Mouse (Mus musculus) ovary, adult 18-20 months (tissue): Measurements from ENCODE around the gene Mettl23.
A peak's percentile ranks its signal among the peaks of the same experiment; 100 is the strongest.

Experiments used
- DNase-seq: peaks from one replicate; pipeline ENCODE4 v3.0.0; 2022; ENCODE audit warnings: low spot score, mixed read lengths

The Mettl23 gene

DNA sequence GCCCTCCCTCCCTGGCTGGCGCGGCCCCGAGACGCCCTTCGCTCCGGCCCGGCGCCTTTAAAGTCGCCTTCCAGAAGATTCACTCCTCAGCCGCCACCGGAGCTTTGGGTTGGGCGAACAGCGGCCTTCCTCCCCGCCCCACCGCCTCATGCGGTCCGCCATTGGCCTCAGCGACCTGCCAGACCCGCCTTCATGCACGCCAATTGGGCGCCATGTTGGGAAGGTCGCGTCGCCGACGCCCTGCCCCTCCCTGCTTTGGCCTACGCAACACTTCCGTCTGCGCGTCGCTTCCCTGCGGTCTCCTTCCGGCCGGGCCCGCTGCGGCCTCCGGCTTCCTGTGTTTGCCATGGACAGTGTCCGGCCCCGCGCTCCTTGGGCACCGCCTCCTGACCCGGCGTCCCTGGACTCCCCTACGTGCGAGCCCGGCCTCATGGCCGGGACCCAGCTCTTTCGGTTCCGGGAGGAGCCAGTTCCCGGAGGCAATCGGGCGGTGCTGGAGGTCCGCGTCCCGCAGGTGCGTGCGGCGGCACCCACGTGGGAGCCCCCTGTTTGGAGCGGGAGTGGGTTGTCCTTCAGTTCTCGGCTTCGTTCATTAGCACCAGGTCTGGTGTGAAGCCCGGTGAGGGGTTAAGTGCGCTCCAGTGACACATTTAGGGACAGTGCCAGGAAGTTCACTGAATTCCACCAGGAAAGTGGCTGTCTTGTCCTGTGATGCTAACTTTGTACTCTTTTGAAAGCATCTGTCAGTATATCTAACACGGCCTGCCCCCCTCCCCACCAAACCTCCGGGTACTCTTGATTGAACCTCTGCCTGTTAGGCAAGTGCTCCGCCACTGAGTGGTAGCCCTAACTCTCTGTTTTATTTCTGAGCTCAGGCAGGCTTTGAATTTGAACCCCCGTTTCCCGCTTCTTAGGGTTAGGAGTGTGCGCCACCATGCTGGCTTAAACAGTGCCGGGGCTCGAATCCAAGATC lies at the start of gene Mettl23, which contains the start of gene Jmjd6:
Gene Mettl23 (plus strand): TSS at position 18 of the 973 bp plus-strand sequence.
Gene Jmjd6 (minus strand): TSS at position 189 of the 973 bp plus-strand sequence.
- peak; percentile 98 for DNase-seq

GRCm38 (mm10) chr11:116799364-116799763 lies 43.7 kb upstream of the Mettl23 start:
- no peak for DNase-seq

DNA sequence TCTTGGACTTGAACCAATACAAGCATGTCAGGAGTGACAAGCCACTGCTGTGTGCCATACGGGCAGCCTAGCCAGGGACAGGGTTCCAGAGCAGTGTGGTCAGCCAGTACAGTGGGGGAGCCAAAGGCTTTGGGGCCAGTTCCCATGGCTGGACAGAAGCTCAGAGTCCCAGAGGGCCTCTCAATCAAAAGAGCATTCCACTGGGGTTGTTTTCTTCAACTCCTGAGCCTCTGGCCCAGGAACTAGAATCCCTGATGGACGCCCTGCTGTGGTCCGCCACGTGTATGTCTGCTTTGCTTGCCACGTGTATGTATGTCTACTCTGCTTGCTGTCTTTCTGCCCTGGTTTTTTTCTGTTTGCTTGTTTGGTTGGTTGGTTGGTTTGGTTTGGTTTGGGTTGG lies 42.0 kb upstream of the Mettl23 start:
- DNase-seq, result no peak

GRCm38 (mm10) chr11:116802709-116803108 lies 40.4 kb upstream of the Mettl23 start:
- no peak for DNase-seq

- no peak for DNase-seq
These were observed 36.7 kb upstream of the Mettl23 start for GRCm38 (mm10) chr11:116806136-116807071.

DNA sequence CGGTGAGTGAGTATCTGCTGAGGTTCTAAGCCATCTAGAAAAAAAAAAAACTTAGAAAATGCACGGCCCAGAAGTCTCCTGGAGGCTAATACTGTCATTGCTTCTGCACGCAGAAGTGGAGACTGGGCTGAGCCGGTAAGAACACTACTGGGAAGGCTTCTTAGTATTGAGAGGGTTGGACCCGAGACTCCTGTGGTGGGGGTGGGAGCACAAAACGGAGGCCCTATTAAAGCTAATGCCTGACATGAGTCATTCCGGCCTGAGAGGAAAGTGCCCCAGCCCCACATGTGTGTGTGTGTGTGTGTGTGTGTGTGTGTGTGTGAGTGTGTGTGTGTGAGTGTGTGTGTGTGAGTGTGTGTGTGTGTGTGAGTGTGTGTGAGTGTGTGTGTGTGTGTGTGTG lies 36.0 kb upstream of the Mettl23 start:
- DNase-seq, result no peak

GRCm38 (mm10) chr11:116807526-116807925 lies 35.6 kb upstream of the Mettl23 start:
- peak; percentile 70 for DNase-seq

- DNase-seq, result peak; percentile 71
These were observed 35.0 kb upstream of the Mettl23 start for GRCm38 (mm10) chr11:116807938-116808606.

GRCm38 (mm10) chr11:116808811-116809395 lies 34.2 kb upstream of the Mettl23 start:
- no peak for DNase-seq

- DNase-seq, result no peak
These were observed 33.6 kb upstream of the Mettl23 start for GRCm38 (mm10) chr11:116809520-116809919.

GRCm38 (mm10) chr11:116810528-116810927 lies 32.5 kb upstream of the Mettl23 start:
- DNase-seq, result no peak

DNA sequence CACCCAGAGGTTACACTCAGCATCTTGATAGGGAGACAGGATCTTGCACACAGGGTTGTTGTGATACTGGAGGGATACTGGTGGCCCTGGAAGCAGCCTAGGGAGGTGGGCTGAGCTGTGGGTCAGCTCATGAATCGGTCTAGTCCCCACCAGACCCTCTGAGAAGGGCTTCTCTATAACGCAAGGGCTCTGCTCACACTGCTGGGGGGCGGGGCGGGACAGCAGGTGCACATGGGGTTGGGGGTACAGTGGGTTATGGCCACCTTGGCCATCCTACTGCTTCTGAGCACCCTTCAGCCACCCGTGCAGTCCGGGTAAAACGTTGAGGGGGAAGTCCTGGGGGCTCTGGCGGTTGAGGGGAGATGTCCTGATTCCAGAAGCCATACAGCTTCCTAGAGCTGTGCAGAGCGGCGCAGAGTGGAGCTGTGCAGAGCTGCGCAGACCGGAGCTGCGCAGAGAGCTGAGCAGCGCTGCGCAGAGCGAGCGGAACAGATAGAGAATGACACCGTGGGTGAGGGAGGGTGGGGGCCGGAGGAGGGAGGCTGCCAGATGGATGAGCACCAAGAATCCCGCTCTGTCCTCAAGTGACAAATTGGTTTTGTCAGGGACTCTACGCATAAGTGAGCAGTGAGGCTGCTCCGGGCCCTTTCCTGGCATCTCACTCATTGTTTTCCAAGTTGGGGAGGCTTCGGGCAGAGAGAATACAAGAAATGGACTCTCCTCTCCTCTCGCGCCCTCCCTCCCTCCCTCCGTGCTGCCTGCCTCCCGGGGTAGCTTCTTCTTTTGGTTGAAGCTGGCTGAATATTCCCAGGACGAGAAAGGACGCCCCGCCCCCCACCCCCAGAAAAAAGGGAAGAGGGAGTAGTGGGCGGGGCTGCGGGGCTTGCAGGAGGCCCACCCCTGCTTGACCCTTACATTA lies 31.8 kb upstream of the Mettl23 start:
- DNase-seq, result peak; percentile 49

- no peak for DNase-seq
These were observed 30.1 kb upstream of the Mettl23 start for GRCm38 (mm10) chr11:116812793-116813529.

DNA sequence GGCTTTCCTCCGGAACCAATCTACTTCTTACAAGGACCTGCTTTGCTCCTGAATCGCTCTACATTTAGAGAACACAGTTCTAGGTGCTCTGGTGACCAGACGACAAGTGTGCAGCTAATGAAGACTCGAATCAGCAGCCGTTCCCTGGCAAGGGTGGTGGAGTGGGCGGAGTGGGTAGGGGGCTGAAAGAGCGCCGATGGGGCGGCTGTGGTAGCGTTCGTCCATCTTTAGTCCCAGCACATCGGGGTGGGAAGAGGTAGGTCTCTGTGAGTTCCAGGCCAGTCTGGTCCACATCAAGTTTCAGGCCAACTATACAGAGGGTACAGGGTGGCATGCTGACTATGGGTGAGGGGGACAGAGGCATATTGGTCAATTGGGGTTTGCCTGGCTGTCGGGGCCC lies 29.5 kb upstream of the Mettl23 start:
- DNase-seq, result no peak

DNA sequence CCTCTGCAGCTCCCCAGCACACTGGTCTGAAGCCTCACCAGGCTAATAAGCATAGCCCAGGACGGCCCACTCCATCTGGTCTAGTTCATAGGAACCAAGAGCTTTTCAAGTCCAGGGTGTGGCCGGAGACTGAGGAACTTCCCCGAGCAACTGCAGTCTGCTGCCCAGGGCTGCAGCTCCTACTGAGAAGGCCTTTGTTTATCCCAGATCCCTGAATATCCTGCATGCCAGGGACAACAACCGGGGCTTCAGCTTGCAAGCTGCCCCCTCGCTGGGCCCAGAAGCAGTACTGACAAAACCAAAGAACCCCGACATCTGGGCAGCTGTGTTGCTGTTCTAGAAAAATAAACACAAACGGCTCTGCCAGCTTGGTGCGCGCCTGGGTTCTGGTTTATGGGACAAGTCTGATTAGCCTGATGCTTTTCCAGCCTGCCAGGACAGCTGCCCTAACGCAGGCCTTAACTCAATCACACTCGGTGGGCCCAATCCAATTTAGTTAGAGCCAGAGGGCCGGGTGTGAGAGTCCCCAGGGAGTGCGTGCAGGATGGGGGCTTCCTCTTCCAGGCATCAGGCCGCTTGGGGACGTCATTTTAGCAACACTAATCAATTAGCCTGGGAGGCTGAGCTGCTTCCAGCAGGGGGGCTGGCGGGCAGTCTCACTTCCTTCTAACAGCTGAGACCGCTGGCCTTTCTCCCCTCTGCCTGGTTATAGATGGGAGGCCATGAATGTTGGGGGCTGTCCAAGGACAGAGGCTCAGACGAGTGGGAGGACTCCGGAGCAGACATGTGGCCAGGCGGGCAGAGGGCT lies 28.8 kb upstream of the Mettl23 start:
- peak; percentile 67 for DNase-seq

- no peak for DNase-seq
These were observed 28.1 kb upstream of the Mettl23 start for GRCm38 (mm10) chr11:116814884-116815415.

DNA sequence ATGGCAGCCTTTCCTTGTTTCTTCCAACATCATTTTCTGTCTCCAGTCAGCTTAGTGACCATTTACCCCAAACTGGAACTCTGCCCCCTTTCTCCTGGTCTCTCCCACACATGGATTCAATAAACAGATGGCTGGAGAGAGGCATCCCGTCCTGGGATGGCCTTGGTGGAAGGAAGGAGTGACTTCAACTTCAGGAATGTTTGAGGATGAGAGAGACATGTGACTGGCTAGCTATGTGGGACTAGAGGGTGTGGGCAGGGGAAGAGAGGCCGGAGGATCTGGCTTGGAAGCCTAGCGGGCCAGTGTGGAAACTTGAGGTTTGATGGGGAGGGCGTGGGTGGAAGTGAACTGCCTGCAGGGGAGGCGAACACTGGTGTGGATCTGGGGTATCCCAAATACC lies 26.3 kb upstream of the Mettl23 start:
- peak; percentile 70 for DNase-seq

- no peak for DNase-seq
These were observed 25.5 kb upstream of the Mettl23 start for GRCm38 (mm10) chr11:116817567-116817966.
